Mouse (Mus musculus): Measurements from ENCODE around the gene Atp8b3.
A peak's percentile ranks its signal among the peaks of the same experiment; 100 is the strongest.

Atp8b3 gene

GRCm38 (mm10) chr10:80568876-80569275, 30.0 kb upstream of the Atp8b3 start:
- DNase-seq (ENCODE audit: low read depth, low spot score), result no peak

GRCm38 (mm10) chr10:80566375-80567092, 27.6 kb upstream of the Atp8b3 start:
- DNase-seq (ENCODE audit: low read depth, low spot score), result peak; percentile 93

GRCm38 (mm10) chr10:80561116-80561944, 22.4 kb upstream of the Atp8b3 start, which contains the start of gene Rexo1:
Gene Rexo1, minus strand, starts transcription at chr10:80561560.
- peak; percentile 94 for DNase-seq (ENCODE audit: low read depth, low spot score)

- DNase-seq (ENCODE audit: low read depth, low spot score), result no peak
Observed at GRCm38 (mm10) chr10:80560621-80561020, 21.7 kb upstream of the Atp8b3 start.

- DNase-seq (ENCODE audit: low read depth, low spot score), result no peak
Observed at GRCm38 (mm10) chr10:80559431-80559830, 20.5 kb upstream of the Atp8b3 start.

DNA sequence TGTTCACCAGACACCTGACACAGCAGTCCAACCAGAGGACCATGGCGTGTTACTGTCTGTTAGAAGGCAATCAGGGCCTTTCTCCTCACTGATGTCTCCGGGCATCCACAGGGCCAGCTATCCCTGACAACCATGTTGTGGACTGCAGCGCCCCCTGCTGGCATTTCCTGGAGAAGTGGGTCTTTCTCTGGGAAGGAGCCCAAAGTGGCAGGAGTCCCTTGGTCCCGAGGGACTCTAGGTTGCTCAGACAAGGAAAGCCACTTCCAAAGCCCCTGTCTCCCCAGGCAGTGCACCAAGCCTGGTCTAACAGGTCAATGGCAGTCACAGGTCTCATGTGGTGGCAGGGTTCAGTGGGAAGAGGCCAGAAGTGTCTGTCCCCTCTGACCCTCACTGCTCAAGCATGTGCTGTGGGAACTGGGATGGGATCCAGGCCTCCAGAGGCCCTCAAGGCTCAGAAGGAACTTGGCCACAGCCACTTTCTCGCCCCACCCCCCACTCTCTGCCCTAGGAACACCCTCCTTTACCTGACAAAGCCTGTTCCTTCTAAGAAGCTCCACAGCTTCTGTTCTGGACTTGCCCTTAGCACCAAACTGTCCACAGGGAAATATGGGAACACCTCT, 18.5 kb upstream of the Atp8b3 start:
- DNase-seq (ENCODE audit: low read depth, low spot score), result peak; percentile 71

DNA sequence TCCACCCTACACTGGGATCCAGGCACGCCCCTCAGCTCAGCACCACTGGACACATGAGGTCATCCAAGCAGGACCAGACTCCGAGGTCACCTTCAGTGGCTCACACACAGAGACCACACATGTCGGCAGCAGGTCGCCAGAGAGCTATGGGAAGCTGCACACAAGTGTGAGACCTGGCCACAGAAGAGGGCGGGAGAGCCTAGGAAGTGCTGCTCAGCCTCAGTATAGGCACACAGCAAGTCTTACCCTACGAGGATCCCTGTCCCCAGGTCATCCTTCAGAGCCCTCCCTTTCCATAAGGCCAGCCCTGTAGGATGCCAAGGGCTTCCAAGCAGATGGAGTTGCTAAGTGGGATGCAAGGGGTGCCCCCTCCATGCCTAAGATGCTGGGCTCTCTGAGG, 15.1 kb upstream of the Atp8b3 start:
- no peak for DNase-seq (ENCODE audit: low read depth, low spot score)

DNA sequence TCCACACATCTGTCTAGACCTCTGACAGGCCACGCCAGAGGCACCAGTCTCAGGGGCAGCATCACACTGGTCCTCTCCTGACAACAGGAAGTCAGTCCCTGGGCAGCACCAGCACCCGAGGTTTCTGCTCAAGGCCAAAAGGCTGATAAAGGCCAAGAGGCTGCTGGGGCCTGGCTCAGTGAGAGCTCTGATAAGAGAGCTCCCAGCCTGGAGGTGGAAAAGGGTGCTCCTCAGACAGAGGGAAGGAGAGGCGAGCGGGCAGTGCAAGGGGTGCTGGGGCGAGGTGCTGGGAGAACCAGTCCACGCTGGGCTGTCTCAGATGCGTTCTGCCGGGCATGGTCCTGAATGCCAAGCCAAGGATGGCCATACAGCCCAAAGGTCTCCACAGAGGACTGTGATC, 14.7 kb upstream of the Atp8b3 start:
- DNase-seq (ENCODE audit: low read depth, low spot score), result no peak

- DNase-seq (ENCODE audit: low read depth, low spot score), result peak; percentile 44
Observed at GRCm38 (mm10) chr10:80552364-80552763, 13.4 kb upstream of the Atp8b3 start.

- no peak for DNase-seq (ENCODE audit: low read depth, low spot score)
Observed at GRCm38 (mm10) chr10:80549279-80549678, 10.4 kb upstream of the Atp8b3 start.

DNA sequence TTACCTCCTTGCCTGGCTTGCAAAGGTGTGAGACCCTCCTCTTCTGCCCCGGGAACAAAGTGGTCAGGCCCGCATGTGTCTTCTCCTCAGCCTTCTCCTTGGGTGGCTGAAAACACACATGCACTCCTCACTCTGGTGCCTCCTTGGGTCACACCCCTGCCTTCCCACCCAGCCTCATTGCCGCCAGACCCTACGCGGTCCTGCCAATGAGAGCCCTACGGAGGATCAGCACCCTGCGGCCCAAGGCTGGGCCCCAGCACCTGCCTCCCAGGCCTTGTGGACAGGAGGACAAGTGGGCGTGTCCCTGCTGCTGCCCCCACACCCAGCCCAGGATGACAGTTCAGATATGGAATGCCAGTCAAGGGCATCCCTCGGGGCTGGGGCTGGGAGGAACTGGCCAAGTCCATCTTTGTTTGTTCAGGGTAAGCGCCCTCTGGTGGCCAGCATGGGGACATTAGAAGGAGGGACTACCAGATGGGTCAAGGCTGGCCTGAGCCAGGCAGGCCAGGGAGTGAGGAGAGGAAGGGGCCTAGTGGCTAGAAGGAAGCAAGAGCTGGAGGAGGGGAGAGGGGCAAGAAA, 9.6 kb upstream of the Atp8b3 start:
- peak; percentile 53 for DNase-seq (ENCODE audit: low read depth, low spot score)

DNA sequence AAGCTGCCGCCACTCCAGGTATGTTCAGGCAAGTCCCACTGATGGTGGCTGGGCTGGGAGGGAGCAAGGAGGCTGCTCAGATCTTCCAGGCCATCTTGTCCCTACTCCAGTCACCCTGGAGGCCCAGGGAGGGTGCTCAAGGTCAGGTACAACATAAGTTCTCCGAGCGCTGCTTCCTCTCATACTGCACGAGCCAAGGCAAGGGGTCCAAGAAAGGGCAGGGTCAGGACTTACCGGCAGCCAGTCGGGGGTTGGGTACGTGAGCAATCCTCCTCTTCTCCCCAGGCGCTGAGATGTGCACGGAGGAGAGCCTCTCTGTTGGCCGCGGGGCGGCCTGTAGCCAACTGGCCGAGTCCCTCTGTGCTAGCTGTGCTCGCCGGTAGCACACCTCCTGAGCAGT, 8.6 kb upstream of the Atp8b3 start:
- no peak for DNase-seq (ENCODE audit: low read depth, low spot score)

GRCm38 (mm10) chr10:80546945-80547344, 8.0 kb upstream of the Atp8b3 start:
- no peak for DNase-seq (ENCODE audit: low read depth, low spot score)

- no peak for DNase-seq (ENCODE audit: low read depth, low spot score)
Observed at GRCm38 (mm10) chr10:80545590-80545989, 6.7 kb upstream of the Atp8b3 start.

GRCm38 (mm10) chr10:80543873-80544272, 4.9 kb upstream of the Atp8b3 start:
- no peak for DNase-seq (ENCODE audit: low read depth, low spot score)

DNA sequence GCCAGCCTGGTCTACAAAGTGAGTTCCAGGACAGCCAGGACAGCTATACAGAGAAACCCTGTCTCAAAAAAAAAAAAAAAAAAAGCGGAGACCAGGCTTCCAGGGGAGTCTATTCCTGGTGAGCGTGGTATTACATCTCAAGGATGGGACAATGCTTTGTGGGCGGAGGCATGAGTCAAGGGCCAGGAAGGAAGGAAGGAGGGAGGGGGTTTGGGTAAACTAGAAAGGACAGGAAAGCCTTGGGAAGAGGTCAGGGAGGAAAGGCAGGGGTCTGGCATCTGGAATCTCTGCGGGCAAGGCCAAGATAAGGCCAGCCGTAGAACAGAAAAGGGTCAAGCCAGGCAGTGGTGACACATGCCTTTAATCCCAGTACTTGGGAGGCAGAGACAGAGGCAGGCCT, 569 bp upstream of the Atp8b3 start:
- no peak for DNase-seq (ENCODE audit: low read depth, low spot score)

- DNase-seq (ENCODE audit: low read depth, low spot score), result no peak
Observed at GRCm38 (mm10) chr10:80538180-80538579, 744 bp downstream of the Atp8b3 start.

DNA sequence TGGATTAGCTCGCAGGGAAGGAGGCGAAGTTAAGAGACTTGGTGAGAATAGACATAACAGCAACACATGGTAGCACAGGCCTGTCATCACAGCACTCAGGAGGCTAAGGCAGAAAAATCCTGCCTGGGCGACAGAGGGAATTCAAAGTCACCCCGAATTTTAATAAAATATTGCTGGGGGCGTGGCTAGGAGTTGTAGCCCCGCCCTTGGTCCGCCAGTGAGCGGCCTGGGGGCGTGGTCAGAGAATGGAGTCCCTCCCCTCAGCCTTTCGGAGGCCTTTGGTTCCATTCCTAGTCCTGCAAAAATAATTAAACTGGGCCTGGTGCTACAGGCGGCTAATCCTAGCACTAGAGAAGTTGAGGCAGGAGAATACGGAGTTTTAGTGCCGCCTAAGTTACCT, 3.2 kb downstream of the Atp8b3 start:
- peak; percentile 65 for DNase-seq (ENCODE audit: low read depth, low spot score)

DNA sequence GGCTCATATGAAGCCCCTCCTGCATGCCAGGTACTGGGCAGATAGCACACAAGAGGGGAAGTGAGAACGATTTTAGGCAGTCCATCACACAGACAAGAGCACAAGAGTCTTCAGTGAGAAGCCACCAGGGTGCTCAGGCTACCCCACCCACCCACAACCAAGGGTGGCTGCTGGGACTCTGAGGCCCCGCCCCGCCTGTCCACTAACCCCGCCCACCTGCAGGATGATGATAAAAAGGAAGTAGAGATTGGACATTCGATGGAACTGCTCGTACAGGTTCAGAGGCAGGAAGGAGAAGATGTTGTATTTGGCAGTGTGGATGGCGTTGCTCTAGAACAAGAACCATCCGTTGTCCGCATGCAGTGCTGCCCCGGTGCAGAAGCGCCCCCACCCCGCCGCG, 3.9 kb downstream of the Atp8b3 start:
- peak; percentile 45 for DNase-seq (ENCODE audit: low read depth, low spot score)

- DNase-seq (ENCODE audit: low read depth, low spot score), result peak; percentile 70
Observed at GRCm38 (mm10) chr10:80533704-80534103, 5.2 kb downstream of the Atp8b3 start.

GRCm38 (mm10) chr10:80532783-80533182, 6.1 kb downstream of the Atp8b3 start:
- DNase-seq (ENCODE audit: low read depth, low spot score), result no peak

- peak; percentile 72 for DNase-seq (ENCODE audit: low read depth, low spot score)
Observed at GRCm38 (mm10) chr10:80526172-80526571, 12.8 kb downstream of the Atp8b3 start.
